Mouse (Mus musculus) limb, embryonic 11.5 days (tissue): Measurements from ENCODE around the gene Ap2a1. TPM values are rescaled to one million over a fixed set of nuclear protein-coding genes. Genes with fewer than 3 reads are reported as not detected.

ENCODE experiments used
- ATAC-seq: fragments of 200-750 bp; cut with Nextera tagmentation; 2 replicates; pipeline ENCODE4 v1.8.0; 2017; ENCODE audit warnings: low read depth; ENCODE audit not compliant: insufficient number of reproducible peaks, low FRiP score, low TSS enrichment
- DNase-seq: peaks from one replicate; pipeline ENCODE4 v3.0.0-alpha.2; 2015; ENCODE audit warnings: low spot score
- H3K27ac ChIP-seq: fragments of 300-500 bp; sonication (generic); replicated peaks from 2 replicates; pipeline ENCODE4 v1.5.1; 2014; ENCODE audit warnings: low read depth, mild to moderate bottlenecking, low read length
- H3K27me3 ChIP-seq: fragments of 300-500 bp; sonication (generic); 2 replicates; pipeline ENCODE4 v1.6.1; 2014; ENCODE audit warnings: mild to moderate bottlenecking, low read length, mixed read lengths; ENCODE audit not compliant: control insufficient read depth, insufficient read depth
- H3K36me3 ChIP-seq: fragments of 300-500 bp; sonication (generic); 2 replicates; pipeline ENCODE4 v1.6.1; 2014; ENCODE audit warnings: mild to moderate bottlenecking, low read length, moderate library complexity, mixed read lengths; ENCODE audit not compliant: control insufficient read depth, insufficient read depth
- H3K4me1 ChIP-seq: fragments of 300-500 bp; sonication (generic); 2 replicates; pipeline ENCODE4 v1.6.1; 2014; ENCODE audit warnings: low read length, mixed read lengths; ENCODE audit not compliant: control insufficient read depth, insufficient read depth
- H3K4me2 ChIP-seq: fragments of 300-500 bp; sonication (generic); 2 replicates; pipeline ENCODE4 v1.6.1; 2014; ENCODE audit warnings: low read depth, mild to moderate bottlenecking, moderate library complexity; ENCODE audit not compliant: severe bottlenecking
- H3K4me3 ChIP-seq: fragments of 300-500 bp; sonication (generic); 2 replicates; pipeline ENCODE4 v1.5.1; 2014; ENCODE audit warnings: low read depth, low read length
- H3K9ac ChIP-seq: fragments of 300-500 bp; sonication (generic); 2 replicates; pipeline ENCODE4 v1.6.1; 2014; ENCODE audit warnings: mild to moderate bottlenecking, low read length
- H3K9me3 ChIP-seq: fragments of 300-500 bp; sonication (generic); 2 replicates; pipeline ENCODE4 v1.6.1; 2016; ENCODE audit warnings: low read length; ENCODE audit not compliant: control insufficient read depth
- WGBS: fragments of 180-500 bp; shearing (Covaris S2); extraction: QIAGEN DNeasy Blood & Tissue Kit; methylation state at CpG from one replicate; pipeline ENCODE4 v1.1.7; 2014; 5-methylcytosine and 5-hydroxymethylcytosine counted together
- polyA plus RNA-seq: library from polyadenylated mRNA; unstranded; fragments of >200 nt; fragmentation: Nextera tagmentation; extraction: Ambion mirVana; gene quantifications from 2 replicates; pipeline ENCODE4 v1.2.1, GENCODE M21; 2014

Gene Ap2a1
- polyA plus RNA-seq, 1 experiment from 2014 or later = 78.8 TPM

- Histone ChIP-seq H3K4me3 (no peak overlapping the region), H3K27ac (no peak overlapping the region), H3K9me3 (no peaks in the 10 kb centered on the region), H3K4me1 (peaks cover 5% of the 10 kb centered on the region), H3K27me3 (no peaks in the 10 kb centered on the region), H3K4me2 (no peak overlapping the region), H3K36me3 (no peaks in the 10 kb centered on the region; the same call in 1 of the 2 replicates), H3K9ac (no peak overlapping the region)
- DNase-seq = no peak
- WGBS = 76% methylated on average over 15 of the region's 15 CpGs
- no peak for ATAC-seq
These were observed 37.3 kb upstream of the Ap2a1 start for GRCm38 (mm10) chr7:44966638-44967037.

DNA sequence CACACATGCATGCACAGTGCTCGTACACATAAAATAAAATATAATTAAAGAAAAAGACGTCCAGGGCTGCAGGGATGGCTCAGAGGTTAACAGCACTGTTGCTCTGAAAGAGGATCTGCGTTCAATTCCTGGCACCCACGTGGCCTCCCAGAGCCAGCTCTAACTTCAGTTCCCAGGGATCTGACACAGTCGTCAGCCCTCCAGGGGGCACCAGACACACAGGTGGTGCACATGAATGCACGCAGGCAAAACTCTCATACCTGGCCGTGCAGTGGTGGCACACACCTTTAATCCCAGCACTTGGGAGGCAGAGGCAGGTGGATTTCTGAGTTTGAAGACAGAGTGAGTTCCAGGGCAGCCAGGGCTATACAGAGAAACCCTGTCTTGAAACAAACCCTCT lies 36.7 kb upstream of the Ap2a1 start:
- no peaks in the 10 kb centered on the region for H3K27me3 ChIP-seq
- peaks cover 2% of the 10 kb centered on the region for H3K4me1 ChIP-seq
- no peak overlapping the region for H3K9ac ChIP-seq
- no peak overlapping the region for H3K27ac ChIP-seq
- no peak overlapping the region for H3K4me3 ChIP-seq
- no peak for ATAC-seq
- 78% methylated on average over 7 of the region's 7 CpGs for WGBS
- H3K9me3 ChIP-seq = no peaks in the 10 kb centered on the region
- DNase-seq = no peak
- no peaks in the 10 kb centered on the region; the same call in 1 of the 2 replicates for H3K36me3 ChIP-seq
- H3K4me2 ChIP-seq = no peak overlapping the region

DNA sequence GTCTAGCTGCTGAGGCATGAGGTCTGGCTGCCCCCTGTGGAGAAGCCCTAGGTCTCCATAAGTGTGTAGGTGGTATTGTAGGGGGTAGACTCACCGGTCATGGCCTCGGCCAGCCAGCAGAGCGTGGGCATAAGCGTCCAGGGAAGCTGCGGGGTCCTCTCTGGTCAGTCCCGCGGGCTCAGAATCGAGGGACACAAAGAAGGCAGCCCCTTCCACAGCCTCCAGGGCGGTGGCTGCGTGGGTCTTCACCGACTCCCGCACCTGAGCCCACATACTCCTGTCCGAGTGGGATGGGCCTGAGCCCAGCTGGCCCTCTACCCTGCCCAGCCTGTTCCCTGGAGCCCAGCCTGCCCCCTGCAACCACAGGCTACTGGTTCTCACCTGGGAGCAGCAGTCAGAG lies 35.7 kb upstream of the Ap2a1 start:
- ATAC-seq (no peak), DNase-seq (no peak)
- H3K36me3 ChIP-seq = no peaks in the 10 kb centered on the region; the same call in 1 of the 2 replicates
- no peaks in the 10 kb centered on the region for H3K27me3 ChIP-seq
- H3K9ac ChIP-seq = no peak overlapping the region
- 94% methylated on average over 13 of the region's 13 CpGs for WGBS
- no peak overlapping the region for H3K4me3 ChIP-seq
- H3K27ac ChIP-seq = no peak overlapping the region
- no peaks in the 10 kb centered on the region for H3K9me3 ChIP-seq
- H3K4me1 ChIP-seq = no peaks in the 10 kb centered on the region
- no peak overlapping the region for H3K4me2 ChIP-seq

DNA sequence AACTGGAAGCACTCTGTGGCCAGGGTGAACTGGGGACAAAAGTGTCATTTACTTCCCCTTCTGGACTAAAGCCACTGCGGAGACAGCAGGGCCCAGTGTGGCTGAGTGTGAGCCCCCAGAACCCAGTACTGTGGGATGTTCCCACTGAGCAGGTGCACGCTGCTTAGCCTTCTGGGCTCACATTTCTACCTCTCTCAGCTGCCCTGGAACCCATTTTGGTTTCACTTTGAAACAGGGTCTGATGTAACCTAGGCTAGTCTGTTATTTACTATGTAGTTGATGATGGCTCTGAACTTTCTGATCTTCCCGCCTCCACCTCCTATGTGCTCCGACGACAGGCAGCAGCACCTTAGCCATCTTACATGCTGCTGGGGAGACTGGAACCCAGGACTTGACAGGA lies 33.5 kb upstream of the Ap2a1 start:
- ATAC-seq (no peak), DNase-seq (no peak)
- 90% methylated on average over 5 of the region's 5 CpGs for WGBS
- no peaks in the 10 kb centered on the region for H3K9me3 ChIP-seq
- H3K4me1 ChIP-seq = no peaks in the 10 kb centered on the region
- no peak overlapping the region for H3K9ac ChIP-seq
- H3K36me3 ChIP-seq = no peaks in the 10 kb centered on the region; the same call in 1 of the 2 replicates
- no peak overlapping the region for H3K27ac ChIP-seq
- H3K4me3 ChIP-seq = no peak overlapping the region
- no peaks in the 10 kb centered on the region for H3K27me3 ChIP-seq
- H3K4me2 ChIP-seq = no peak overlapping the region

- no peaks in the 10 kb centered on the region for H3K27me3 ChIP-seq
- no peaks in the 10 kb centered on the region for H3K4me1 ChIP-seq
- H3K4me3 ChIP-seq = no peak overlapping the region
- DNase-seq (no peak), ATAC-seq (no peak)
- 69% methylated on average over 8 of the region's 8 CpGs for WGBS
- no peaks in the 10 kb centered on the region; the same call in 1 of the 2 replicates for H3K36me3 ChIP-seq
- H3K4me2 ChIP-seq = no peak overlapping the region
- H3K27ac ChIP-seq = no peak overlapping the region
- no peak overlapping the region for H3K9ac ChIP-seq
- no peaks in the 10 kb centered on the region for H3K9me3 ChIP-seq
These were observed 33.0 kb upstream of the Ap2a1 start for GRCm38 (mm10) chr7:44962337-44962736.

DNA sequence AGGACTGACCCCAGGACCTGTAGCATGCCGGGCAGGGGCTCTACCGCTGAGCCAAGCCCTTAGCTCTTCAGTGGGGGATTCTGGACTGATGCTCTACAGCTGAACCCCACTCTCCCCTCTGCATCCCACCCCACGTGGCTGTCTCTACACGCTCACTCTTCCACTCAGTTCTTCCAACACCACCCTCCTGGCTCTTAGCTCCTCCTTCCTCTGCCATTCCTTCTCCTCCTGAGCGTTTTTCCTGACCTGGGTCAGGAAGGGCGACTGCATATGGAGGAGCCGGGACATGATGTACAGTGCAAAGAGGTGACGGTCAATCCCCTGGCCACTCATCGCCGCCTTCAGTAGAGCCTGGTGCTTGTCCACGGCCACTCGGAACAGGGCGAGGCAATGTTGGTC lies 31.2 kb upstream of the Ap2a1 start:
- ATAC-seq = no peak
- H3K36me3 ChIP-seq = no peaks in the 10 kb centered on the region; the same call in 1 of the 2 replicates
- no peaks in the 10 kb centered on the region for H3K27me3 ChIP-seq

GRCm38 (mm10) chr7:44959874-44960511 lies 30.7 kb upstream of the Ap2a1 start:
- Histone ChIP-seq H3K4me1 (no peaks in the 10 kb centered on the region), H3K4me3 (no peak overlapping the region)

More for the DNA sequence above, 31.2 kb upstream of the Ap2a1 start:
- 87% methylated on average over 13 of the region's 13 CpGs for WGBS
- H3K9me3 ChIP-seq = no peaks in the 10 kb centered on the region
- H3K4me2 ChIP-seq = no peak overlapping the region
- H3K9ac ChIP-seq = no peak overlapping the region
- H3K4me3 ChIP-seq = no peak overlapping the region
- DNase-seq = no peak
- no peaks in the 10 kb centered on the region for H3K4me1 ChIP-seq
- no peak overlapping the region for H3K27ac ChIP-seq

GRCm38 (mm10) chr7:44959281-44959680 lies 30.0 kb upstream of the Ap2a1 start:
- Histone ChIP-seq H3K9ac (no peak overlapping the region), H3K27ac (no peak overlapping the region), H3K27me3 (no peaks in the 10 kb centered on the region), H3K9me3 (no peaks in the 10 kb centered on the region), H3K4me3 (no peak overlapping the region), H3K4me1 (no peaks in the 10 kb centered on the region), H3K36me3 (no peaks in the 10 kb centered on the region; the same call in 1 of the 2 replicates), H3K4me2 (no peak overlapping the region)
- WGBS = 83% methylated on average over 8 of the region's 8 CpGs
- ATAC-seq (no peak), DNase-seq (no peak)

More at GRCm38 (mm10) chr7:44959874-44960511, 30.7 kb upstream of the Ap2a1 start:
- no peak overlapping the region for H3K9ac ChIP-seq
- no peaks in the 10 kb centered on the region for H3K27me3 ChIP-seq
- no peak overlapping the region for H3K4me2 ChIP-seq
- no peaks in the 10 kb centered on the region for H3K9me3 ChIP-seq
- no peaks in the 10 kb centered on the region; the same call in 1 of the 2 replicates for H3K36me3 ChIP-seq
- 84% methylated on average over 10 of the region's 10 CpGs for WGBS
- ATAC-seq = no peak
- no peak overlapping the region for H3K27ac ChIP-seq
- DNase-seq = no peak

DNA sequence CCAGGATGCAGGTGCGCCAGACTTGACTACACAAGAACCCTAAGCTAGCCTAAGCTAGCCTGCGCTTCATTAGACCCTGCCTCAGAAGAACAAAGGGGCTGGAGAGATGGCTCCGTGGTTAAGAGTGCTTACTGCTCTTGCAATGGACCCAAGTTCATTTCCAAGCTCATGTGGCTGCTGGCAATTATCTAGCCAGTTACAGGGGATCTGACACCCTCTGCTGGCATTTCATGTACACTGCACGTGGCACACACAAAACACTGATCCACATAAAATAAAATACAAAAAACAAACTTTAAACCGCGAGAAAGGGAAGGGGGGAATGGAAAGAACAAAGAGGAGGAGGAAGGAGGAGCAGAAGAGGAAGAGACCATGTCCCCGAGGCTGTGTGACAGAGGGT lies 28.9 kb upstream of the Ap2a1 start:
- Histone ChIP-seq H3K4me2 (no peak overlapping the region), H3K9ac (no peak overlapping the region), H3K4me1 (no peaks in the 10 kb centered on the region), H3K9me3 (no peaks in the 10 kb centered on the region), H3K27ac (no peak overlapping the region), H3K36me3 (no peaks in the 10 kb centered on the region; the same call in 1 of the 2 replicates), H3K27me3 (no peaks in the 10 kb centered on the region), H3K4me3 (no peak overlapping the region)
- ATAC-seq (no peak), DNase-seq (peak; percentile 52)
- WGBS = 58% methylated on average over 7 of the region's 7 CpGs
